Mouse (Mus musculus): Measurements from ENCODE around the gene Ephx1. TPM values are rescaled to one million over a fixed set of nuclear protein-coding genes. Genes with fewer than 3 reads are reported as not detected.
"Not testable (repeated sequence)": the region's sequence is repeated elsewhere in the genome, so short reads cannot be mapped to it uniquely, and the experiment has no call there.

The Ephx1 gene
- polyA plus RNA-seq, 1 experiment: 37.7 TPM

DNA sequence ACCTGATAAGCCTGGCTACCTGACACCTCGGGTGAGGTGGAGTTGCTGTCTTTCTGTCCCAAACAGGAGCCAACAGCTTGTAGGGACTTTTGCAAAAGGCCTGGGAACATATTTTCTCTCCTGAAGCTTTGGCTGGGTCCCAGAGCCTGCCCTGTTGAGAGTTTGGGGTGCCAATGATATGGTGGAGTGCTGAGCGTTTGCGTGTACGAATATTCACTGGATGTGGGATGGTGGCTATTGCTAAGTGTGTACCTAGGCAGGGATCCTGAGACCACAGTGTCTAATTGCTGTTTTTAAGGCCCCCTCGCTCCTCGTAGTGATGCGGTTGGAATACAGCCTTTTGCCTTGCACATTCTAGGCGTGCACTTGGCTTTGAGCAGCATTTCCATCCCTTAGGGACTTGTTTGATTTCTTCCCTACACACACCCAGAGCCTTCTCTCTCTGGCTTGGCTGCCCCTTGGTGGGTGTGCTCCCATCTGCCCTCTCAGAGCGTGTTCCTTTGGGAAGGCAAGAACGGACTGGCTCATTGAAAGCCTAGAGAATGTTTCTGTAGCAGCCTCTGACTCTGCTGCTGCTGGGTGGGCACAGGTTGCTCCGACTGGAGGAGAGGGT lies 77.6 kb downstream of the Ephx1 start:
- Histone ChIP-seq H3K4me3 (ENCODE audit: insufficient read depth, low read length) (peak overlapping the region; percentile 42), H3K4me1 (ENCODE audit: control insufficient read depth, insufficient read depth, low read length) (no peaks in the 10 kb centered on the region), H3K27ac (ENCODE audit: insufficient read depth, low read length) (peak overlapping the region; percentile 92)
- TF ChIP-seq CTCF (IDR thresholded peaks at IDR 0.05; ENCODE audit: extremely low read depth, insufficient read depth, low read length): no peak
- no peak for TF ChIP-seq POLR2A (IDR thresholded peaks at IDR 0.05; ENCODE audit: extremely low read depth, insufficient read depth, low read length)

DNA sequence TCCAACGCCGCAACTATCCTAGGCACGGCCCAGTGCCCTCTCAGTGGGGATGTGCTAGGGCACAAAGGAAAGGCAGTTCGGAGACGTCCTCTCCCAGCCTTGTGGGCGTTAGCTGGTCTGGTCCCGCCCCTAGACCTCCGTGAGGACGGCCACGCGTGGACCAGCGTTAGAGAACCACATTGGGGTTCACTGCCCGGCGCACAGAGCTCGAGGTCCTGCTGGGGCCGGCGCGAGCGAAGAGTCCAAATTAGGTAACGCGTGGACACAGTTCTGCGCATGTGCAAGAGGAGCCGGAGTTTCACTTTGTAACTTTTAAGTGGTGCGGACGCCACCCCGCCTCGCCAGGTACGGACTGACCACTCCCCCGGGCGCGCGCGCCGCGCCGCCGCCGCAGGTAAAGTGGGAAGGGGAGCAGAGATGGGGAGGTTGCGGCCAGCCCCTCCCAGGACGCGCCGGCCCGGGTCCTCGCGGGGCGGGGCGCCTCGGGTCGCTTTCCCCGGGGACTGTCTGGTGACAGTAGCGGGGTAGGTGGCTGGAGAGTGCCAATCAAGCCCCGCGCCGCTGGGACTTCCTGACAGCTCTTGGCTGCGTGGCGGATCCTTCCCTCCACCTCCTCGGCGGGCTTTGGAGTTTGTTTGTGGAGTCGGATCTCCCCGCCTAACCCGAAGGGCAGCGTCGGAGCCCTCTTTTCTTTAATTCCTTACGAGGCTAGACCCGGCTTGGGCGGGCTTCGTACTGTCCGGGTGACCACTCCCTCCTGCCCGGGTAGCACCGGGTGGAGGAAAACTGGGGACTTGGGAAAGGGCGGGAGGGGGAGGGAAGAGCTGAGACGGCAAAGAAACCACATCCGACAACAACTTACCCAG lies 78.3 kb downstream of the Ephx1 start, which contains the start of gene Tmem63a:
Tmem63a (plus strand) TSS at position 179 of the 866 bp plus-strand sequence.
- no peaks in the 10 kb centered on the region for H3K4me1 ChIP-seq (ENCODE audit: control insufficient read depth, insufficient read depth, low read length)
- TF ChIP-seq CTCF (IDR thresholded peaks at IDR 0.05; ENCODE audit: extremely low read depth, insufficient read depth, low read length): no peak
- 0 out of 2 replicates have a peak, but pooled peaks have one; percentile 24 for TF ChIP-seq POLR2A (IDR thresholded peaks at IDR 0.05; ENCODE audit: extremely low read depth, insufficient read depth, low read length)
- H3K4me3 ChIP-seq (ENCODE audit: insufficient read depth, low read length): peak within 1 kb of the TSS; percentile 42
- H3K27ac ChIP-seq (ENCODE audit: insufficient read depth, low read length): peak within 1 kb of the TSS; percentile 92

DNA sequence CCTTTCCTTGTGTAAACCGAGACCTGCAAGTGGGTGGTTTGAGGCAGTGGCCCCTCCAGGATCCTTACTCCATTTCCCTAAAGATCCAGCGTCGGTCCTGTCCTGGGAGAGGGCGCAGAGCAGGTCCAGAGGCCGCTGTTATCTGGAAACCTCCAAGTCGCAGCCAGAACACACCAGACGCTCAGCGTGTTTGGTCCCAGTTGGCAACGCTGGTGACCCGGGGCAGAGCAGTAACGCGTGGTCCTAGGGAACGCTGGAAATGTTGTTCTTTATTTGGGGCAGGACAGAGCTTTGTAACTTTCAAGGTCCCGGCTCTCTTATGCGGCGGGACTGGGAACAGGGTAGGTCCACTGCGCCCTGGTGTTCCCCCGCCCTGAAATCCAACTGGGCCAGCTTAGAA lies 79.0 kb downstream of the Ephx1 start:
- Histone ChIP-seq H3K27ac (ENCODE audit: insufficient read depth, low read length) (peak overlapping the region; percentile 49), H3K4me1 (ENCODE audit: control insufficient read depth, insufficient read depth, low read length) (no peaks in the 10 kb centered on the region)
- no peak for TF ChIP-seq POLR2A (IDR thresholded peaks at IDR 0.05; ENCODE audit: extremely low read depth, insufficient read depth, low read length)
- no peak for TF ChIP-seq CTCF (IDR thresholded peaks at IDR 0.05; ENCODE audit: extremely low read depth, insufficient read depth, low read length)

DNA sequence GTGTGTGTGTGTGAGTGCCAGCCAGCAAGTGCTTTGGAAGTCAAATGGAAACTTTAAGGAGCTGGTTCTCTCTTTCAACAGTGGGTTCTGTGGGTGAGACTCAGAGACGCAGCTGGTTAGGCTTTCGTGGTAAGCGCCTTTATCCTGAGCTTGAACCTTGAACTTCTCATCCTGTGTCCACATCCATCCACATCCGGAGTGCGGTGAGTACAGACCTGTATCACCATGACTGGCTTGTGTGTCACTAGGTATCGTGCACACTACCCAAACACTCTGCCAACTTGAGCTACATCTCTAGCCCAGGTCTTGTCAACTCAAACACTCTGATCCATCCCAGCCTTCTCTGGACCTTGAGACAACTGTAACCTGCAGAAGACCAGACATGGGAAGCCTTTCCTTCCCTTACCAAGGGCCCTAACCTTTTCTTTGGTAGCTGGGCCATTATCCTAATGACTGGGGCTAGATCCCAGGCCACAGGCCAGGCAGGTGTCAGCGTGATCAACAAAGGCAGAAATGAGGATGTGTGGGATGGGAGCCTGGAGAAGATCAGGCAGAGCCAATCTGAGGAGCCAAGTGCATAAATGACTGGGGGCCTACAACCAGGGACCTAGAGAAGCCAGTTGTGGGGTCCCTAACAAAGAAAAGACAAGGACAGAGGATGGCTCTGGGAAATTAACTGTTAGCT lies 79.8 kb downstream of the Ephx1 start:
- no peak overlapping the region for H3K27ac ChIP-seq (ENCODE audit: insufficient read depth, low read length)
- H3K4me1 ChIP-seq (ENCODE audit: control insufficient read depth, insufficient read depth, low read length): no peaks in the 10 kb centered on the region; the same call in 1 of the 2 replicates
- H3K4me3 ChIP-seq (ENCODE audit: insufficient read depth, low read length): no peak overlapping the region
- TF ChIP-seq CTCF (IDR thresholded peaks at IDR 0.05; ENCODE audit: extremely low read depth, insufficient read depth, low read length) (no peak), POLR2A (IDR thresholded peaks at IDR 0.05; ENCODE audit: extremely low read depth, insufficient read depth, low read length) (no peak)

More for the DNA sequence above, 79.0 kb downstream of the Ephx1 start:
- peak overlapping the region; percentile 42 for H3K4me3 ChIP-seq (ENCODE audit: insufficient read depth, low read length)

DNA sequence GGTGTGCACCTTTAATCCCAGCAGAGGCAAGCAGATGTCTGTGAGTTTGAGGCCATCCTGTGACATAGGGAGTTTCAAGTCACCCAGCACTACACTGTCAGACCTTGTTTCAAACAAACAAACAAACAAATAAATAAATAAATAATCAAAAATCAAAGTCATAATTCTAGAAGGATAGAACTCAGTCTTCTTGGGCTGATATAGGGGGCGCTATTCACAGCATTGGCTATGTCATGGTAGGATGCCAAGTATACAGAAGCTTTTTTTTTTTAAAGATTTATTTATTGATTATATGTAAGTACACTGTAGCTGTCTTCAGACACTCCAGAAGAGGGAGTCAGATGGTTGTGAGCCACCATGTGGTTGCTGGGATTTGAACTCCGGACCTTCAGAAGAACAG lies 81.9 kb downstream of the Ephx1 start:
- not testable (repeated sequence) for H3K4me1 ChIP-seq (ENCODE audit: control insufficient read depth, insufficient read depth, low read length); H3K4me3 ChIP-seq (ENCODE audit: insufficient read depth, low read length); H3K27ac ChIP-seq (ENCODE audit: insufficient read depth, low read length)

DNA sequence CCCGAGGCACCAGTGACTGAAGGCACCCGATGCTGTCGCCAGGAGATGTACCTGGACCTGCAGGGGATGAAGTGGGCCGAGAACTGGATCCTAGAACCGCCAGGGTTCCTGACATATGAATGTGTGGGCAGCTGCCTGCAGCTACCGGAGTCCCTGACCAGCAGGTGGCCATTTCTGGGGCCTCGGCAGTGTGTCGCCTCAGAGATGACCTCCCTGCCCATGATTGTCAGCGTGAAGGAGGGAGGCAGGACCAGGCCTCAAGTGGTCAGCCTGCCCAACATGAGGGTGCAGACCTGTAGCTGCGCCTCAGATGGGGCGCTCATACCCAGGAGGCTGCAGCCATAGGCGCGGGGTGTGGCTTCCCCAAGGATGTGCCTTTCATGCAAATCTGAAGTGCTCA lies 83.1 kb downstream of the Ephx1 start:
- H3K4me1 ChIP-seq (ENCODE audit: control insufficient read depth, insufficient read depth, low read length); H3K27ac ChIP-seq (ENCODE audit: insufficient read depth, low read length); H3K4me3 ChIP-seq (ENCODE audit: insufficient read depth, low read length): not testable (repeated sequence)

DNA sequence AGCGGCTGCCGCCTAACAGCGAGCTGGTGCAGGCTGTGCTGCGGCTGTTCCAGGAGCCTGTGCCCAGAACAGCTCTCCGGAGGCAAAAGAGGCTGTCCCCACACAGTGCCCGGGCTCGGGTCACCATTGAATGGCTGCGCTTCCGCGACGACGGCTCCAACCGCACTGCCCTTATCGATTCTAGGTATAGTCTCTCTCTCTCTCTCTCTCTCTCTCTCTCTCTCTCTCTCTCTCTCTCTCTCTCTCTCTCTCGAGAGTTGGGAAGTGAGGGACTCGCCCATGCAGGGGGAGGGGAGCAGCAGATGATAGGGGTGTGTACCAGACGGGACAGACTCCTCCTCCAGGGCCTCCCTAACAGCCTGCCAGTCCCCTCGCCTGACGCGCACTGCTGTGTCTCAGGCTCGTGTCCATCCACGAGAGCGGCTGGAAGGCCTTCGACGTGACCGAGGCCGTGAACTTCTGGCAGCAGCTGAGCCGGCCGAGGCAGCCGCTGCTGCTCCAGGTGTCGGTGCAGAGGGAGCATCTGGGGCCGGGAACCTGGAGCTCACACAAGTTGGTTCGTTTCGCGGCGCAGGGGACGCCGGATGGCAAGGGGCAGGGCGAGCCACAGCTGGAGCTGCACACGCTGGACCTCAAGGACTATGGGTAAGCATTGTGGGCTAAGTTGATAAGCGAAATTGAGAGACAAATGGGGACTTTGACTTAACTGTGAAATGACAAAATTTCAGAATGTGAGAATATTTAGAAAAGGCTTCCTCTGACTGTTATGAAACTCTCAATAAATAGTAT lies 83.9 kb downstream of the Ephx1 start:
- not testable (repeated sequence) for H3K4me3 ChIP-seq (ENCODE audit: insufficient read depth, low read length); H3K27ac ChIP-seq (ENCODE audit: insufficient read depth, low read length); H3K4me1 ChIP-seq (ENCODE audit: control insufficient read depth, insufficient read depth, low read length)

DNA sequence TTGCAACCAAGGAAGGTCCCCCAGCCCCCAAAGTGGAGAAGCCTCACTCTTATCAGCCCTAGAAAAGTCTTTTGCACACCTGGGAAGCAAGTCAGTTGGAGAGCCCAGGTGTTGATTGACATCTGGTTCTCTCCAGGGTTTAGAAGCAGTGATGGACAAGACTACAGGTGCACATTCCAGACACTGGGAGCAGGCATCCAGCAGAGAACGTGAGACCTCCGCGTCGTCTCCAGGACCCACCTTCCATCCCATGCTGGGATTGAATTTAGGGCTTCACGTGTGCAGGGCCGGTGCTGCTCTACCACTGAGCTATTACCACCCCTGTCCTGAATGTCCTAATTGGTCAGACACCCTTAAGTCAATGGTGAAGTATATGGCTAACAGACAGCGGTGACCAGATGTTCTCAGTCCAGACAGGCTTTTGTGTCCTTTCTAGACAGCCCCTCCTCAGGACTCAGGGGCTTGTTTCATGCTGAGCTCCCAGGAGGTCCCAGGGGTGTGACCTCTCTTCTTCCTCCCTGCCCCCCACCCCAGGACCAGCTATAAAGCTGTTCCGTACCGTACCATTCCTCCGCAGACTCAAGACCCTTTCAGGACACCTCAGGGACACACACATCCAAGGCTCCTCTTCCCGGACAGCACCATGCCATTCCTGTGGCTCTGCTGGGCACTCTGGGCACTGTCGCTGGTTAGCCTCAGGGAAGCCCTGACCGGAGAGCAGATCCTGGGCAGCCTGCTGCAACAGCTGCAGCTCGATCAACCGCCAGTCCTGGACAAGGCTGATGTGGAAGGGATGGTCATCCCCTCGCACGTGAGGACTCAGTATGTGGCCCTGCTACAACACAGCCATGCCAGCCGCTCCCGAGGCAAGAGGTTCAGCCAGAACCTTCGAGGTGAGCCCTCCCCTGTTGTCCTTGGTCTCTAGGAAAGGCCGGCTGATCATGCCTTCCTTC lies 86.0 kb downstream of the Ephx1 start, which contains the start of gene Lefty1:
Lefty1 (plus strand) TSS at position 556 of the 953 bp plus-strand sequence.
- no peak within 1 kb of the TSS for H3K27ac ChIP-seq (ENCODE audit: insufficient read depth, low read length)
- no peaks in the 10 kb centered on the region; the same call in 1 of the 2 replicates for H3K4me1 ChIP-seq (ENCODE audit: control insufficient read depth, insufficient read depth, low read length)
- TF ChIP-seq POLR2A (IDR thresholded peaks at IDR 0.05; ENCODE audit: extremely low read depth, insufficient read depth, low read length) (no peak), CTCF (IDR thresholded peaks at IDR 0.05; ENCODE audit: extremely low read depth, insufficient read depth, low read length) (no peak)
- no peak within 1 kb of the TSS for H3K4me3 ChIP-seq (ENCODE audit: insufficient read depth, low read length)
